Mouse (Mus musculus): ENCODE measurements at regions not wholly inside any gene's neighbourhood (a gene's known extent, or its start where the extent isn't known, plus 50 kb on each side); places are given as distances from the start of the nearest gene placed in this dataset.

DNA sequence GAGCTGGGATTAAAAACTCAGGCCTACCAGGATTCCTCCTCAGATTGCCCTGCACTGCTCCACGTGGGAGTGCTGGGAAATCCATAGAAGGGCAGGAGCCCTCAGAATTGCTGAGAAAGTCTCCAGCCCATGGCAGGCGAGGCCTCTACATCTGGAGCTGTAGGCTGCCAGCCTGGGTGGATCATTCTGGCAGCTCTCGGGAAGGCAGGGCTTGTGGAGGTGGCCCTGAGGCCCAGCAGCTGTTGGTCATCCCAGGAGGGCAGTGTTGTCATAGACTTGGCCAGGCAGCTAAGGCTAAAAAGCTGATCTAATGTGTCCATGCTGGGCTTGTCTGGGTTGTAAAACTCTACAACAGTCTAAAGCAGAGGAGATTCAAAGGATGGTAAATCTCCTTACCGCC is 101.6 kb upstream of the Aldh1a3 start:
- no peaks in the 10 kb centered on the region for H3K27me3 ChIP-seq
- ATAC-seq (replicated peaks; ENCODE audit: low FRiP score) = peak; percentile 78; the same call in 1 of the 2 replicates
- H3K9me3 ChIP-seq (replicated peaks) = no peaks in the 10 kb centered on the region
- H3K4me2 ChIP-seq = no peak overlapping the region
- H3K4me1 ChIP-seq = peaks cover 26% of the 10 kb centered on the region
- no peaks in the 10 kb centered on the region for H3K36me3 ChIP-seq
- H3K9ac ChIP-seq = no peak overlapping the region
- no peak overlapping the region for H3K4me3 ChIP-seq (replicated peaks)
- H3K27ac ChIP-seq = no peak overlapping the region
- WGBS = 51% methylated on average over 4 of the region's 4 CpGs

DNA sequence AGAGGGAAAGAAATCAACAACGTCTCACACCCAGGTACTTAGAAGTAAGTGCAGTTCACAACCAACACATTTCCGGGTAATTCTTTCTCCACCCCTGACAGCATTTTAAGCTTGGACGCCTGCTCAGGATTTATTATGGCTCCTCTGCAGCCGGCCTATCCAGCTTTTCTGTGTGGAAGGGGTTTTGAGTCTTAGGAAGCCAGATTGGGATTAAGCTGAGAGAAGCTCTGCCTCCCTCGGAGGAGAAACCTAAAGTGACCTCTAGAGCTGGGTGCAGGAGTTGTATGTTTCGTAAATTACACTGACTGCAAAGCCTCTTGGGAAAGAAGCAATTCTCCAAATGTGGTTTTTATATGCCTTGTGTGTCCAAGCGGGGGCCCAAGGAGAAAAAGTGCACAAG is 96.6 kb upstream of the Aldh1a3 start:
- no peaks in the 10 kb centered on the region for H3K27me3 ChIP-seq
- no peak for ATAC-seq (replicated peaks; ENCODE audit: low FRiP score)
- no peak overlapping the region for H3K9ac ChIP-seq
- H3K4me2 ChIP-seq = no peak overlapping the region; the same call in 1 of the 2 replicates
- no peak overlapping the region for H3K4me3 ChIP-seq (replicated peaks)
- 27% methylated on average over 7 of the region's 7 CpGs for WGBS
- H3K4me1 ChIP-seq = peaks cover 15% of the 10 kb centered on the region
- H3K9me3 ChIP-seq (replicated peaks) = no peaks in the 10 kb centered on the region
- H3K27ac ChIP-seq = no peak overlapping the region
- H3K36me3 ChIP-seq = no peaks in the 10 kb centered on the region

DNA sequence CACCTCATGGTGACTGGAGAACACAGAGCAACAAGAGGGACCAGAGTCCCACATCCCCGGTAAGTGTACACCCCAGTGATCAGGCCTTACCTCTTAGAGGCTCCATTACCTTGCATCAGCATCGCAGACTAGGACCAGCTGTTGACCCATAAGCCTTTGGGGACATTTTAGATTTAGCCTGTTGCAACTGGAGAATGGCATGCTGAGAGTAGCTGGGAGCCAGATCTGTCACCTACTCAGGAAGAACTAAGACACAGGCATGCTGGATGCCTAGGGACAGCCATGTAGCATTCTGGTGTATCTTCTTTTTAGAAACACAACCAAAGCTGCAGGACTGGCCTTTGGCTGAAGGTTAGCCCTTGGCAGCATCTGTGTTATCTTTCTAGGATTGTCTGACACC is 94.2 kb upstream of the Aldh1a3 start:
- H3K27ac ChIP-seq = no peak overlapping the region
- ATAC-seq (replicated peaks; ENCODE audit: low FRiP score) = no peak
- H3K9ac ChIP-seq = no peak overlapping the region
- H3K4me2 ChIP-seq = no peak overlapping the region
- peaks cover 12% of the 10 kb centered on the region for H3K4me1 ChIP-seq
- 79% methylated on average over 2 of the region's 2 CpGs for WGBS
- no peaks in the 10 kb centered on the region for H3K36me3 ChIP-seq
- no peak overlapping the region for H3K4me3 ChIP-seq (replicated peaks)
- H3K27me3 ChIP-seq = no peaks in the 10 kb centered on the region
- no peaks in the 10 kb centered on the region for H3K9me3 ChIP-seq (replicated peaks)

DNA sequence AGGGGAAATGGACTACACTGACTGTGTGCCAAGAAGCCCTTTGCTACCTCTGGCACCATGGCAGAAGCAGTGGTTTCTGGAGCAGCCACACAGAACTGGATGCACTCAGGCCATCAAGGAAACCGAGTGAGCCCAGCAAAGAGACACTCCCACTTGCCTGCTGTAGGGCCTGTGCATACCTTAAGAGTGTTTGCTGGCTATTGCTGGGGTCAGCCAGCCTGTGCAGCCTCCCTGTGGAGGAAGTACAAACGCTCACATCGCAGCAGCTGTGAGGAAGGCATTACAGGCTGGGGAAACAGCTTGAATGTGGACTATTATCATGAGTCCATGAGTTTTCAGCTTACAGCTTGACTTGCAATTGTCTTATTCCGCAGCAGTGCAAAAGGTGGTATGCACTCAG is 88.8 kb upstream of the Aldh1a3 start:
- no peak overlapping the region for H3K4me2 ChIP-seq
- H3K9me3 ChIP-seq (replicated peaks) = peaks cover 10% of the 10 kb centered on the region; the same call in 1 of the 2 replicates
- no peaks in the 10 kb centered on the region for H3K27me3 ChIP-seq
- no peak overlapping the region for H3K27ac ChIP-seq
- H3K4me1 ChIP-seq = 0 out of 2 replicates have a peak, but pooled peaks cover 3% of the 10 kb centered on the region
- H3K9ac ChIP-seq = no peak overlapping the region
- peak; percentile 69; the same call in 1 of the 2 replicates for ATAC-seq (replicated peaks; ENCODE audit: low FRiP score)
- no peak overlapping the region for H3K4me3 ChIP-seq (replicated peaks)
- no peaks in the 10 kb centered on the region for H3K36me3 ChIP-seq
- 39% methylated on average over 4 of the region's 4 CpGs for WGBS

DNA sequence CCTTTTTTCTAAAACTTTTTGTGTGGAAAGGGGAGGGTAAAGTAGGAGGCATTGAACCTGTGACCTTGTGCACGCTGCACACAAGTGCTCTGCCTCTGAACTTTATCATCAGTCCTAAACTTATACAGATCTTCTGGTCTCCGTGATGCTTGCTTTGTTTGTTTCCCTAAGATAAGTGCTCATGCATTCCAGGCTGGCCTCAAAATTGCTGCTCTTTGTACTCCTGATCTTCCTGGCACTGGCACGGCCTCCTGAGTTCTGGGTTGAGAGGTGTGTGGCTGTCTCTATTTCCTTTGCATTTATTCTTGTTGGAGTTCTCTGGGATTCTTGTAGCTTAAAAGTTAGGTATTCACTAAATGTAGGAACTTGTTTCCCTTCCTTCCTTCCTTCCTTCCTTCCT is 86.1 kb upstream of the Aldh1a3 start:
- Histone ChIP-seq H3K27me3 (no peaks in the 10 kb centered on the region), H3K9me3 (replicated peaks) (peaks cover 10% of the 10 kb centered on the region; the same call in 1 of the 2 replicates), H3K27ac (no peak overlapping the region), H3K36me3 (no peaks in the 10 kb centered on the region), H3K9ac (no peak overlapping the region), H3K4me1 (0 out of 2 replicates have a peak, but pooled peaks cover 3% of the 10 kb centered on the region), H3K4me2 (no peak overlapping the region), H3K4me3 (replicated peaks) (no peak overlapping the region)
- ATAC-seq (replicated peaks; ENCODE audit: low FRiP score) = no peak
- 53% methylated on average over 3 of the region's 3 CpGs for WGBS

DNA sequence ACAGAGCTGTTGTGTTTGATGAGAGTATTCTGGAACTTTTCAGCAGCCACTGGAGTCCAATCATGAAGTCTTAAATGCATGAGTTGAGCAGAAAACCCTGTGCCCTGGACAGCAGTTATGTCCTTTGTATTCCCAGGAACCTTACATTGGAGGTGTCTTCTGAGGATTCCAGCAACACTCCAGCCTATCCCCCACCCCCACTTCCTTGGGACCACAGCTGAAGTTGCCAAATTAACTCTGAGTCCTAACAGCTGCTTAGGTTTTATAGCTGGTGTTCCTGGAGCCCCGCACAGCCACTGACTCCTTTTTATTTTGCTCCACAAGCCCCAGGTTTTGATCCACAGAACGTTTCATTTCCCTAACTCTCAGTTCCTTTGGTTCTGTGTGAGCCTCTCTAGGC is 78.4 kb upstream of the Aldh1a3 start:
- Histone ChIP-seq H3K9me3 (replicated peaks) (no peaks in the 10 kb centered on the region), H3K27ac (0 out of 2 replicates have a peak overlapping the region, but pooled peaks have one; percentile 23), H3K9ac (no peak overlapping the region), H3K36me3 (no peaks in the 10 kb centered on the region), H3K4me1 (peaks cover 4% of the 10 kb centered on the region; the same call in 1 of the 2 replicates), H3K27me3 (no peaks in the 10 kb centered on the region), H3K4me2 (no peak overlapping the region), H3K4me3 (replicated peaks) (no peak overlapping the region)
- WGBS = 38% methylated on average over 2 of the region's 2 CpGs
- ATAC-seq (replicated peaks; ENCODE audit: low FRiP score) = no peak

DNA sequence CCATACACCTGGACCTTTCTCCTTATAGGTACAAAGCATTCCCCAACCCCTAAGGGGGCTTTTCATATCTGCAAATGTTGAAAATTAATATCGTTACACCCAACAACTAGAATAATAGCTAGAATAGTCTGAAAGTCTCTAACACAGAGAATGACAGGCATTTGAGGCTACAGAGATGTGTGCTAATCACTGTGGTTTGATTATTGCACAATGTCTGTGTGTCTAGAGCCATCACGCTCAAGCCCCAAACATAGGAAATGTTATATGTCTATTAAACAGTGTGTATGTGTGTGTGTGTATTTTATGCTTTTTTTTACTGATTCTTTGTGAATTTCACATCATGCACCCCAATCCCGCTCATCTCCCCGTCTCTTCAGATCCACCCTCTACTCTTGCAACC is 77.2 kb upstream of the Aldh1a3 start:
- no peak overlapping the region for H3K9ac ChIP-seq
- H3K4me3 ChIP-seq (replicated peaks) = no peak overlapping the region
- no peaks in the 10 kb centered on the region for H3K9me3 ChIP-seq (replicated peaks)
- no peak overlapping the region for H3K27ac ChIP-seq
- H3K4me1 ChIP-seq = peaks cover 9% of the 10 kb centered on the region; the same call in 1 of the 2 replicates
- no peaks in the 10 kb centered on the region for H3K27me3 ChIP-seq
- no peak for ATAC-seq (replicated peaks; ENCODE audit: low FRiP score)
- no peaks in the 10 kb centered on the region for H3K36me3 ChIP-seq
- WGBS = 96% methylated on average over 4 of the region's 4 CpGs
- no peak overlapping the region for H3K4me2 ChIP-seq

DNA sequence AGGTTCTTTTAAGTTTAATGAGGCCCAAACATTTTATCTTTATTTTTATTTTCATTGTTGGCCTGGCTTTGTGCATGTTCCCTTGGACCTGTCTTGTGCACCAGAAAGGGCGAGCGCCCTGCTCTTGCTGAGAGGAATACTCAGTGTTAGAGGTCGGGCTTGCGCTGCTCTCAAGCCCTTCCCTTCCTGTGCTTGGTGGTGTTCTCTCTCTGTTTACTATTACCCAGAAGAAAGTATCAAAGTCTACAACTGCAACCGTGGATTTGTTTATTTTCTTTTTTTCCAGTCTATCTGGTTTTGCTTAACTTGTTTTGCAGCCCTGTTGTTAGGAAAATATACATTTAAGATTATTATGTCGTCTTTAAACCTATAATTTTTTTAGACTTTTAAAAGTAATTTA is 74.1 kb upstream of the Aldh1a3 start:
- Histone ChIP-seq H3K4me3 (replicated peaks) (no peak overlapping the region), H3K4me2 (no peak overlapping the region), H3K9ac (no peak overlapping the region), H3K9me3 (replicated peaks) (no peaks in the 10 kb centered on the region), H3K4me1 (peaks cover 9% of the 10 kb centered on the region; the same call in 1 of the 2 replicates), H3K27me3 (no peaks in the 10 kb centered on the region), H3K36me3 (no peaks in the 10 kb centered on the region), H3K27ac (no peak overlapping the region)
- no peak for ATAC-seq (replicated peaks; ENCODE audit: low FRiP score)
- 65% methylated on average over 6 of the region's 6 CpGs for WGBS

DNA sequence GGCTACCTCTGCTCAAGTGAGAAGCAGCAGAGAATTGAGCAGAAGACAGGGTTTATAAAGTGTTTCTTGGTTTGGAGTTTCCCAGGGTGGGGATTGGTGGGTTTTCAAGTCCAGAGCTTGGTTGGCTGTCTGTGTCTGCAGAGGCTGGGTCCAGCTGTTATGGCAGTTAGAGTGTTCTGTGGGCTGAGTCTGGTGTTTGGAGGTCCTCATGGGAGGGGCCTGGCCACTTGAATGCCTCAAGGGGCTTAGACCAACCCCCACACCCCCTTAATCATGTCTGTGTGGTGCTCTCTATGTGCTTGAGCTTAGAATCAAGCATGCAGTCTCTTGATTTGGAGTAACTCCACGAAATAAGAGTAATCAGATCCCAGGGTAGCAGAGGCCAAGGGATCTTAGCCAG is 70.2 kb upstream of the Aldh1a3 start:
- no peak overlapping the region for H3K9ac ChIP-seq
- H3K4me2 ChIP-seq = no peak overlapping the region
- no peak overlapping the region for H3K4me3 ChIP-seq (replicated peaks)
- WGBS = 50% methylated on average over 1 of the region's 1 CpGs
- no peaks in the 10 kb centered on the region for H3K9me3 ChIP-seq (replicated peaks)
- no peak overlapping the region for H3K27ac ChIP-seq
- no peaks in the 10 kb centered on the region for H3K27me3 ChIP-seq
- H3K36me3 ChIP-seq = no peaks in the 10 kb centered on the region
- no peak for ATAC-seq (replicated peaks; ENCODE audit: low FRiP score)
- 0 out of 2 replicates have a peak, but pooled peaks cover 6% of the 10 kb centered on the region for H3K4me1 ChIP-seq

DNA sequence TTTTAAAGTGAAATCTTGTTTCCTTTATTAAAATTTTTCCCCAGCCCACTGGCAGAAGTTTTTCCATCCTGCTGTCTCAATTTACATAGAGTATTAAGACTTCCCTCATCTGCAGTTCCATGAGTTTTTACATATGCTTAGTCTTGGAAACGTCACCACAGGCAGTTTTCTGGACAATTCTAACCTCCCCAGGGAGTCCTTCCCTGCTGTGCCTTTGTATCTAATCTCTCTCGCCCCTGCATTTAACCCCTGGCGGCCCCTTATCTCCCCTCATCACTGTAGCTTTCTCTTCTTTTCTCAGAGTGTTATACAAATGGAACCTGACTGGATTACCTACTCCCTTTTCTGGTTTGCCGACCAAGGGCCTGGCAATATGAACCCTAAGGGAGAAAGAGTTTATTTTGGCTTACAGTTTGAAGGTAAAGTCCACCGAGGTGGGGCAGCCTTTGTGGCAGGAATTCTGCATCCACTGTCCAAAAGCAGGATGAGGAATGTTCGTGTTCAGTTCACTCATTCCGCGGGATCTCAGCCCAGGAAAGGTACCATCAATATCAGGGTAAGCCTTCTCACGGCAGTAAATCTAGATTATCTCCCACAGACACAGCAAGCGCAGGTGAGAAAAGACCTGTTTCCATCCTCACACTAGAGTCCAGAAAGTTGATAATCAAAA is 66.0 kb upstream of the Aldh1a3 start:
- H3K4me3 ChIP-seq (replicated peaks) = no peak overlapping the region
- no peak for ATAC-seq (replicated peaks; ENCODE audit: low FRiP score)

DNA sequence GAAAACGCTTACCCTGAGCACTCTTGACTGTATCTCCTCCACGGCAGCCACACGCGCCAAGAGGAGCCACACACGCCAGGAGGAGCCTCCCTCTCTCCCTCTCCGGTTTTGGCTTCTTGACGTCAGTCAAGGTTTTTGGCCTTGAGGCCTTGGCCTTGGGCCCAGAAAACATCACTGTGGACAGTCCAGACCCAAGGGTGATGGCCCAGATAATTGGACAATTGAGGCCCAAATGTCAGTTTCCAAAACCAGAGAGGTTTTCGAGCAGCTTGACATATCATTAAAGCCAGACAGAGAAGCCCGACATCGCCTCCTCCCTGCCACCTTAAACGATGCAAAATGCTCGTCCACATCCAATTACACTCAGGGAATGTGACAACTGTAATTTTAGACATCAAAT is 65.4 kb upstream of the Aldh1a3 start:
- Histone ChIP-seq H3K4me3 (replicated peaks) (no peak overlapping the region), H3K9ac (no peak overlapping the region), H3K4me1 (no peaks in the 10 kb centered on the region), H3K9me3 (replicated peaks) (no peaks in the 10 kb centered on the region), H3K27me3 (no peaks in the 10 kb centered on the region), H3K27ac (no peak overlapping the region), H3K36me3 (no peaks in the 10 kb centered on the region), H3K4me2 (no peak overlapping the region)
- WGBS = 71% methylated on average over 12 of the region's 12 CpGs
- ATAC-seq (replicated peaks; ENCODE audit: low FRiP score) = no peak

More for the DNA sequence above, 66.0 kb upstream of the Aldh1a3 start:
- 79% methylated on average over 10 of the region's 10 CpGs for WGBS
- Histone ChIP-seq H3K4me2 (no peak overlapping the region), H3K4me1 (no peaks in the 10 kb centered on the region), H3K27me3 (no peaks in the 10 kb centered on the region), H3K36me3 (no peaks in the 10 kb centered on the region), H3K27ac (no peak overlapping the region), H3K9ac (no peak overlapping the region), H3K9me3 (replicated peaks) (no peaks in the 10 kb centered on the region)

DNA sequence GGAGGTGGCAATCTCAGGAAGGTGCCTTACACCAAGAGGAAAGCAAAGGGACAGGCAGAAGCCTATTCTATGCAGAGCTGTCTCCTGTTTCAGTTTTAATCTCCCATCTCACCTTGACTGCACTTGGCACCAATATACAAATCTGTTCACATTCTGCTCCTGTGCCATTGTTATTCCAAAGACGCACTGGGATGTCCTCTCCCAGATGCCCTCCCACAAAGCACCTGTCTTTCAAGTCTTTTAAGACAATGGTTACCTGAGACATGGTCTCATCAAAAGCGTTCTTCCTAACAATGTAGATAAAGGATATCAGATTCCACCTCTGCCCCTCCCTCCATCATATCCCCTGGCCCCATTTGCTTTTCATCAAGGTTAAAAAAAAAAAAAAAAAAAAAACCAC is 64.2 kb upstream of the Aldh1a3 start:
- ATAC-seq (replicated peaks; ENCODE audit: low FRiP score) = no peak
- WGBS = 72% methylated on average over 2 of the region's 2 CpGs
- H3K27ac ChIP-seq = no peak overlapping the region

DNA sequence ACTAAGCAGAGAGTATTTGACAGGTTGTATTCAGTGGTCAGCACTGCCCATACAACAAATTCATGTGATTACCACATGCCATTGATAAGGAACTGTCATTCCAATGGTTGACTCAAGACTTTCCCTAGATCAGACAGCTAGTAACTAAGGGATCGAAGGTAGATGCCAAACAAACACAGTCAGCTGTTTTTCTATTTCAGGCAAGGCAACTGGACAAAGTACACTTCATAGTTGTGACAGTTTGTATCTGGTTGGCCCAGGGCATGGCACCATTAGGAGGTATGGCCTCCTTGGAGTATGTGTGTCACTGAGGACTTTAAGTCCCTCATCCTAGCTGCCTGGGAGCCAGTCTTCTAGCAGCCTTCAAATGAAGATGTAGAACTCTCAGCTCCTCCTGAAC is 62.8 kb upstream of the Aldh1a3 start:
- no peak for ATAC-seq (replicated peaks; ENCODE audit: low FRiP score)
- Histone ChIP-seq H3K9ac (no peak overlapping the region), H3K4me3 (replicated peaks) (no peak overlapping the region), H3K27ac (no peak overlapping the region), H3K4me2 (no peak overlapping the region), H3K4me1 (peaks cover 5% of the 10 kb centered on the region; the same call in 1 of the 2 replicates), H3K9me3 (replicated peaks) (no peaks in the 10 kb centered on the region), H3K27me3 (no peaks in the 10 kb centered on the region), H3K36me3 (no peaks in the 10 kb centered on the region)
- WGBS = 97% methylated on average over 1 of the region's 1 CpGs

More for the DNA sequence above, 64.2 kb upstream of the Aldh1a3 start:
- peaks cover 5% of the 10 kb centered on the region; the same call in 1 of the 2 replicates for H3K4me1 ChIP-seq
- H3K27me3 ChIP-seq = no peaks in the 10 kb centered on the region
- H3K4me2 ChIP-seq = no peak overlapping the region
- H3K36me3 ChIP-seq = no peaks in the 10 kb centered on the region
- H3K9me3 ChIP-seq (replicated peaks) = no peaks in the 10 kb centered on the region
- no peak overlapping the region for H3K4me3 ChIP-seq (replicated peaks)
- H3K9ac ChIP-seq = no peak overlapping the region
